Mouse (Mus musculus) cerebellum, adult 2 months (tissue): ENCODE measurements at regions not wholly inside any gene's neighbourhood (a gene's known extent, or its start where the extent isn't known, plus 50 kb on each side); places are given as distances from the start of the nearest gene placed in this dataset.

Experiments used
- DNase-seq, 2 experiments: peaks; one replicate each; pipeline ENCODE4 v3.0.0; 2021
- H3K27ac ChIP-seq: fragments of 200-500 bp; 2 replicates; pipeline ENCODE4 v1.5.1; 2012; ENCODE audit warnings: low read length, control low read depth, inconsistent platforms; ENCODE audit not compliant: insufficient read depth
- H3K27me3 ChIP-seq: fragments of 200-500 bp; 2 replicates; pipeline ENCODE4 v1.6.1; 2012; ENCODE audit warnings: inconsistent platforms, mild to moderate bottlenecking, low read length, moderate library complexity; ENCODE audit not compliant: control insufficient read depth, insufficient read depth
- H3K4me1 ChIP-seq: fragments of 200-500 bp; 2 replicates; pipeline ENCODE4 v1.6.1; 2011; ENCODE audit warnings: low read length; ENCODE audit not compliant: control insufficient read depth, insufficient read depth
- H3K4me3 ChIP-seq: fragments of 200-500 bp; replicated peaks from 2 replicates; pipeline ENCODE3; 2011; ENCODE audit warnings: mild to moderate bottlenecking, low read depth, low read length, control low read depth; ENCODE audit not compliant: insufficient read depth
- CTCF ChIP-seq: fragments of 200-500 bp; IDR thresholded peaks from 2 replicates; pipeline ENCODE4 v1.5.1; 2011; ENCODE audit warnings: low read depth, mild to moderate bottlenecking, control low read depth, low read length, moderate library complexity, borderline replicate concordance; ENCODE audit not compliant: insufficient read depth
- POLR2A ChIP-seq: fragments of 200-500 bp; IDR thresholded peaks from 2 replicates; pipeline ENCODE4 v1.6.1; 2011; ENCODE audit warnings: low read length, control low read depth, borderline replicate concordance; ENCODE audit not compliant: insufficient read depth
- WGBS: fragments of 180-500 bp; shearing (Covaris S2); methylation state at CpG from one replicate; pipeline ENCODE4 v1.1.7; 2018; 5-methylcytosine and 5-hydroxymethylcytosine counted together

GRCm38 (mm10) chr7:95547256-95547655 lies 623.8 kb upstream of the Tenm4 start:
- Histone ChIP-seq H3K4me1 (no peaks in the 10 kb centered on the region), H3K4me3 (no peak overlapping the region), H3K27me3 (no peaks in the 10 kb centered on the region), H3K27ac (no peak overlapping the region)
- no peak for DNase-seq
- TF ChIP-seq POLR2A (no peak), CTCF (no peak)
- WGBS: 57% methylated on average over 3 of the region's 3 CpGs

GRCm38 (mm10) chr7:95550099-95550498 lies 620.9 kb upstream of the Tenm4 start:
- WGBS: 66% methylated on average over 3 of the region's 3 CpGs
- DNase-seq: no peak
- no peak for TF ChIP-seq CTCF
- Histone ChIP-seq H3K4me1 (no peaks in the 10 kb centered on the region), H3K4me3 (no peak overlapping the region), H3K27ac (no peak overlapping the region), H3K27me3 (no peaks in the 10 kb centered on the region)

GRCm38 (mm10) chr7:95551798-95552387 lies 619.2 kb upstream of the Tenm4 start:
- TF ChIP-seq CTCF (no peak), POLR2A (no peak)
- 82% methylated on average over 3 of the region's 3 CpGs for WGBS

DNA sequence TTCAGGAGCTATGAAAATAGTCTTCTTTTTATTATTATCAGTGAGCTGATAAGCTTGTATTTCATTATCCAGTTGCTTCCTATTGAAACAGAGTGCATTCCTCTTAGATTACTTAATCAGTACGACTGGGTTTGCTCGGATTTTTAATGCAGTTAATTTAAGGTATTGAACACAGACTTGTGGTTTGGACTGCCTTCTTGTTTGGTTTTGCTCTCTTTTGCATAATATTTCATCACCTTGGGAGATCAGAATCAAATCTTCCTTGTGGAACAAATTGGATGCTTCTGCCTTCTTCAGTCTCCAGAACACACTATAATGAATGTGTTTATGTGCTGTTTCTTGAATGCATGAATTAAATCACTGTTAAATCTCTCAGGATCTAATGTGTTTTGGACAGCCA lies 612.5 kb upstream of the Tenm4 start:
- Histone ChIP-seq H3K27me3 (no peaks in the 10 kb centered on the region), H3K27ac (no peak overlapping the region), H3K4me3 (no peak overlapping the region), H3K4me1 (no peaks in the 10 kb centered on the region)
- WGBS: 73% methylated on average over 2 of the region's 2 CpGs
- TF ChIP-seq POLR2A (no peak), CTCF (no peak)
- no peak for DNase-seq

More at GRCm38 (mm10) chr7:95551798-95552387, 619.2 kb upstream of the Tenm4 start:
- no peak for DNase-seq
- no peak overlapping the region for H3K4me3 ChIP-seq
- no peaks in the 10 kb centered on the region for H3K27me3 ChIP-seq
- H3K27ac ChIP-seq: no peak overlapping the region
- H3K4me1 ChIP-seq: no peaks in the 10 kb centered on the region

- 97% methylated on average over 2 of the region's 2 CpGs for WGBS
- no peaks in the 10 kb centered on the region for H3K4me1 ChIP-seq
- H3K4me3 ChIP-seq: no peak overlapping the region
- no peak overlapping the region for H3K27ac ChIP-seq
- TF ChIP-seq POLR2A (no peak), CTCF (no peak)
- DNase-seq: no peak
- no peaks in the 10 kb centered on the region for H3K27me3 ChIP-seq
These were observed 592.4 kb upstream of the Tenm4 start for GRCm38 (mm10) chr7:95578633-95579032.

DNA sequence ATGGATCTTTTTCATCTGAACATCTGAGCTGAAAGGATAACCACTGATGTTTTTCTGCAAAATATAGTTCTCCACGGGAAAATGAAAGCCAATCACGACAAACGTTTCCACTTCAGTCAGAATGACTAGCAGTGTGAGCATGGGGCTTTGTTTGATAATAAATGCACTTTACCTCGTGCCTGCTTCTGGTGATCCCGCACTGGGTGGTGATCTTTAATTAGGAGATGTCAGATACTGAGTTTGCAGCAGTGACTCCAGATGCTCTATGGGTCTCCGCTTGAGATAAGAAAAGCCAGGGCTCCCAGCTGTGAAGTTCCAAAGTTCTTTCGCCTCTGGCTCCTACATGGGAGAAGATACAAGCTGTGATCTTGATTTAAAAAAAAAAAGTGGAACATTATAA lies 589.7 kb upstream of the Tenm4 start:
- TF ChIP-seq CTCF (no peak), POLR2A (no peak)
- 65% methylated on average over 7 of the region's 7 CpGs for WGBS

DNA sequence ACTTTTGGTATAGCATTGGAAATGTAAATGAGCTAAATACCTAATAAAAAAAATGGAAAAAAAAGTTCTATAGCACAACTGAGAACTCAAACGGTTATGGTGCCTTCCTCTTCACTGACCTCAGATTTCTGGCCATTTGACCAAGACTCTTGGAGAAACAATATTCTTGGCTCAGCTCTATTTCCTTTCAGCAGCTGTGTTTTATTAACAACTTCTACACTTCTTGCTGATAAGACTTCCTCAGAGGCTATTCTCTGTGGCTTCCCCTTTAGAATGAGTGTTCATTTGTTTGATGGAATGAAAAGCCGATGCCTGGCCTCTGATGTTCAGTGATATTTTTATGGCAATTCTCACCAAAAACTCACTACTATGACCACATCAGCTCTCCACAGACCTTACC lies 572.7 kb upstream of the Tenm4 start:
- no peak overlapping the region for H3K4me3 ChIP-seq
- H3K27ac ChIP-seq: no peak overlapping the region
- no peaks in the 10 kb centered on the region for H3K27me3 ChIP-seq
- H3K4me1 ChIP-seq: no peaks in the 10 kb centered on the region
- 88% methylated on average over 2 of the region's 2 CpGs for WGBS
- DNase-seq: no peak
- no peak for TF ChIP-seq CTCF
- no peak for TF ChIP-seq POLR2A

More for the DNA sequence above, 589.7 kb upstream of the Tenm4 start:
- H3K4me1 ChIP-seq: no peaks in the 10 kb centered on the region
- no peak for DNase-seq
- H3K27me3 ChIP-seq: no peaks in the 10 kb centered on the region
- no peak overlapping the region for H3K27ac ChIP-seq
- no peak overlapping the region for H3K4me3 ChIP-seq

DNA sequence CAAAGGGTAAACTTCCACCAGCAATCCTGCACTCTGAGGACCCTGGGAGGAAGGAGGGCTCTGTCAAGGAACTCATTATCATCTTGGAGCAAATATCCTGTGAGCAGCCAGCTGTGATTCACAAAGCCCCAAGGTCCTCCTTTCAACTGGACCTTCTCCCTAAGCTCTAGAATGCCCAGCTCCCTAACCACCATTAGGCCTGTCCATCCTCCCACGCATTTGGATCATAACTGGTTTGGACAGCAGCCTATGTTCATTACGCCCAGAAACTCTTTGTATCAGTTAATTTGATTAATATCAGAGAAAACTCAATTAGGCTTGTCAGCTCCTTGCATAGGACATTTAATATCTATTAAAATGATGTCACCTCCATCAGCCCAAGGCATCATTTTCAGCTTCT lies 557.3 kb upstream of the Tenm4 start:
- Histone ChIP-seq H3K27ac (no peak overlapping the region), H3K27me3 (no peaks in the 10 kb centered on the region), H3K4me1 (no peaks in the 10 kb centered on the region), H3K4me3 (no peak overlapping the region)
- no peak for DNase-seq
- no peak for TF ChIP-seq CTCF
- TF ChIP-seq POLR2A: no peak
- WGBS: 46% methylated on average over 2 of the region's 2 CpGs
